9 mouse cellular contexts compared by ENCODE assay signal in genomic region chr17:44256583-44256982, GRCm38 (mm10).
DNase-seq lines count a peak whose midpoint lies in the region; ATAC-seq and TF ChIP-seq lines count a peak whose summit lies in the region.
"Had no signal": no experiment of that assay in that cellular context is flagged by ENCODE, and none has a peak within 500 bp of the region (broad histone marks: within the 10 kb centered on the region; RNA-seq: fewer than 3 reads in every experiment).

No protein-coding gene starts in this region.

- DNase-seq in MEL (ENCODE audit: low read depth, low spot score), result peak; percentile 81
- DNase-seq in c-Kit-positive CD71-positive TER-119-negative erythroid progenitor cells, embryonic 14.5 days (ENCODE audit: low read depth), result peak; percentile 24
- peak; percentile 81 for DNase-seq in forebrain, embryonic 14.5 days (ENCODE audit: low spot score)
- peak; percentile 19 to 50 for DNase-seq in layer of hippocampus, adult 8-10 months (ENCODE audit: low spot score in 2 of 2)
- DNase-seq in lung, postnatal 14 days, result peak; percentile 86
- DNase-seq in ovary, postnatal 36 days (ENCODE audit: low spot score), result peak; percentile 67
- DNase-seq in thymus, postnatal 25 days, result peak; percentile 79

- TF ChIP-seq POLR2A in MEL (IDR thresholded peaks at IDR 0.05; ENCODE audit: control insufficient read depth in 1 of 2, insufficient read depth in 1 of 2, low read depth in 1 of 2, low read length in 2 of 2, poor library complexity in 1 of 2), result no peak

- peak in 1 of 2 experiments; percentile 65; a peak in 3 of 4 replicates for TF ChIP-seq EP300 in MEL (IDR thresholded peaks at IDR 0.05; ENCODE audit: low read depth in 1 of 2, low read length in 2 of 2)

- ATAC-seq in forebrain, embryonic 14.5 days, result peak; percentile 62
- peak; percentile 93 to 97 for ATAC-seq in hematopoietic stem cell, adult 5-6 weeks (replicated peaks in 1 of 2; ENCODE audit: insufficient read depth in 1 of 2, low FRiP score in 2 of 2, low TSS enrichment in 1 of 2, low read depth in 1 of 2, poor library complexity in 2 of 2, severe bottlenecking in 2 of 2)

- no peaks in the 10 kb centered on the region for H3K27me3 ChIP-seq in MEL (ENCODE audit: control insufficient read depth in 1 of 2, insufficient read depth in 2 of 2, low read length in 2 of 2)
- no peaks in the 10 kb centered on the region for H3K27me3 ChIP-seq in forebrain, embryonic 14.5 days (replicated peaks; ENCODE audit: control insufficient read depth, insufficient read depth, low read length)

- no peaks in the 10 kb centered on the region for H3K79me2 ChIP-seq in MEL (ENCODE audit: control insufficient read depth, insufficient read depth, low read length, poor library complexity)

- H3K4me2 ChIP-seq in forebrain, embryonic 14.5 days (ENCODE audit: low read length), result no peak overlapping the region

- H3K36me3 ChIP-seq in MEL (ENCODE audit: control insufficient read depth in 1 of 2, insufficient read depth in 2 of 2, low read length in 2 of 2), result peaks cover 0 to 2% of the 10 kb centered on the region in 2 experiments; a peak in 1 of 4 replicates
- no peaks in the 10 kb centered on the region for H3K36me3 ChIP-seq in forebrain, embryonic 14.5 days (ENCODE audit: control insufficient read depth, insufficient read depth, low read length)

- TF ChIP-seq CTCF in MEL (IDR thresholded peaks at IDR 0.05 in 2 of 3, conservative IDR thresholded peaks at IDR 0.05 in 1 of 3; ENCODE audit: control insufficient read depth in 1 of 3, insufficient read depth in 1 of 3, low read depth in 2 of 3, low read length in 3 of 3, poor library complexity in 1 of 3, severe bottlenecking in 1 of 3), result peak; percentile 81 to 90 (median 89)

- H3K9me3 ChIP-seq in MEL (replicated peaks; ENCODE audit: insufficient read depth, low read length), result no peaks in the 10 kb centered on the region
- no peaks in the 10 kb centered on the region for H3K9me3 ChIP-seq in forebrain, embryonic 14.5 days (replicated peaks; ENCODE audit: control insufficient read depth, low read length)

- WGBS in forebrain, embryonic 14.5 days, result 2% methylated on average over 6 of the region's 6 CpGs

- peaks cover 6 to 8% of the 10 kb centered on the region in 2 experiments; a peak in 2 of 4 replicates for H3K4me1 ChIP-seq in MEL (ENCODE audit: control insufficient read depth in 1 of 2, insufficient read depth in 2 of 2, low read length in 2 of 2)
- H3K4me1 ChIP-seq in forebrain, embryonic 14.5 days (ENCODE audit: control insufficient read depth, insufficient read depth, low read length), result no peaks in the 10 kb centered on the region

- no peak overlapping the region for H3K4me3 ChIP-seq in MEL (ENCODE audit: control insufficient read depth in 1 of 2, insufficient read depth in 1 of 2, low read depth in 2 of 2, low read length in 2 of 2)
- no peak overlapping the region for H3K4me3 ChIP-seq in forebrain, embryonic 14.5 days (ENCODE audit: low read depth, low read length)

- H3K9ac ChIP-seq in MEL (ENCODE audit: control insufficient read depth, low read depth, low read length, poor library complexity, severe bottlenecking), result no peak overlapping the region
- H3K9ac ChIP-seq in forebrain, embryonic 14.5 days (ENCODE audit: low read length), result no peak overlapping the region

- H3K27ac ChIP-seq in MEL (ENCODE audit: control insufficient read depth, low read depth, low read length), result no peak overlapping the region
- H3K27ac ChIP-seq in forebrain, embryonic 14.5 days (ENCODE audit: low read depth, low read length), result no peak overlapping the region
- H3K27ac ChIP-seq: macrophage had no signal

- peak; percentile 81 for TF ChIP-seq RAD21 in MEL (IDR thresholded peaks at IDR 0.05; ENCODE audit: low read depth, low read length)

TF ChIP-seq in MEL, 35 proteins besides CTCF, POLR2A, EP300 and RAD21:
- peak; percentile 70; the same call in 1 of the 2 replicates for TF ChIP-seq TCF12 (IDR thresholded peaks at IDR 0.05; ENCODE audit: low read depth, low read length)
- TF ChIP-seq MAFK (IDR thresholded peaks at IDR 0.05; ENCODE audit: borderline replicate concordance, low read depth, low read length), result no peak
- TF ChIP-seq ZC3H11A (IDR thresholded peaks at IDR 0.05; ENCODE audit: low read depth, low read length), result peak; percentile 68
- no peak for TF ChIP-seq KAT2A (conservative IDR thresholded peaks at IDR 0.05; ENCODE audit: low read depth, low read length)
- peak; percentile 46 for TF ChIP-seq TAL1 (IDR thresholded peaks at IDR 0.05; ENCODE audit: low read length)
- no peak for TF ChIP-seq USF2 (IDR thresholded peaks at IDR 0.05; ENCODE audit: borderline replicate concordance in 1 of 2, insufficient read depth in 1 of 2, low read depth in 1 of 2, low read length in 2 of 2)
- TF ChIP-seq ZMIZ1 (IDR thresholded peaks at IDR 0.05; ENCODE audit: low read depth, low read length), result no peak
- TF ChIP-seq ZNF384 (IDR thresholded peaks at IDR 0.05; ENCODE audit: low read depth, low read length), result no peak
- TF ChIP-seq SMC3 (IDR thresholded peaks at IDR 0.05; ENCODE audit: low read depth, low read length), result peak; percentile 85
- TF ChIP-seq E2F4 (IDR thresholded peaks at IDR 0.05; ENCODE audit: borderline replicate concordance, low read depth, low read length), result no peak
- TF ChIP-seq ETS1 (IDR thresholded peaks at IDR 0.05; ENCODE audit: low read depth, low read length), result peak; percentile 64
TF ChIP-seq in MEL: peak in this region for 5.

Comparison
In these comparisons a context has a peak if more than half of its experiments do, and no peak if none do; other contexts are left out.
1. DNase-seq: peak in every context shown above with its lines; median percentile 86 in lung, postnatal 14 days; 81 in MEL; 81 in forebrain, embryonic 14.5 days; 79 in thymus, postnatal 25 days; 67 in ovary, postnatal 36 days; 34 in layer of hippocampus, adult 8-10 months; 24 in c-Kit-positive CD71-positive TER-119-negative erythroid progenitor cells, embryonic 14.5 days.